Mouse (Mus musculus): ENCODE results near the gene Lsg1.

DNA sequence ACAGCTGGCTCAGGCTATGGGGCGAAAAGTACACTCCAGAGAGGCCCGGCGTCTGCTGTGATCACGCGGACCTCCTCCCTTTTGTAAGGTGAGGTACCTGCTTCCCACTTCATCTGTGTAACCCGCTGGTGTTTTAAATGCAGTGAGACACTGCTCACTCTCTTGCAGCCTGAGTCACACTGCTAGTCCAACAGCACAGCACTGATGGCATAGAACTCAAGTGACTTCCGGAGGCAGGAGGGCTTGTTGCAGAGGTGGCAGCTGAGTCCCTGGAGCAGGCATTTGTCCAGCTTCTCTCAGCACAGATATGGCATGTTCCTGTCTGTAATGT is 17.4 kb upstream of the Lsg1 start:
- TF ChIP-seq GATA1 (IDR thresholded peaks at IDR 0.05; ENCODE audit: low read length) (no peak), TAL1 (IDR thresholded peaks at IDR 0.05; ENCODE audit: low read length) (no peak)

All from erythroblast, embryonic 14.5 days (primary cell).